Mouse (Mus musculus): Measurements from ENCODE around the gene Krt20. TPM values are rescaled to one million over a fixed set of nuclear protein-coding genes. Genes with fewer than 3 reads are reported as not detected.

Krt20 gene
- polyA plus RNA-seq, 1 experiment from 2014 or later = not detected

DNA sequence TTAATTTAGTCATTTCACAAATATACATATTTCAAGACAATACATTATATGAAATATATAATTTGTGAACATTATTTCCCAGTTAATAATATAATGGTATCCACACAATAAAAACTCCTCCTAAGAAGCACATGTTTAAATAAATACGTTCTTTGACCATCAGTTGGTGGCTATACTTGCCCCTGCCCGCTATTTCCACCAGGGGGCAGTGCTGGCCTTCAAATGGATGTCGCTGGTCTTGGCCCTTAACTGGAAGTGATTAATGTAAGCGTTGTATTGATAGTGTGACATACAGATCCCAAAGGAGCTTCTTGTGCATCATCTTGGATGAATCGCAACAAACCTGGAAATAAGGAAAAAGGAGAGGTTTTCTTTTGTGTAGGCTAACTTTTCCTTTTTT is 58.4 kb downstream of the Krt20 start:
- no peak overlapping the region for H3K27ac ChIP-seq
- H3K9ac ChIP-seq (replicated peaks) = no peak overlapping the region
- no peak overlapping the region for H3K4me3 ChIP-seq (replicated peaks)
- H3K36me3 ChIP-seq = no peaks in the 10 kb centered on the region
- no peak for ATAC-seq
- no peaks in the 10 kb centered on the region for H3K4me1 ChIP-seq (replicated peaks)
- H3K4me2 ChIP-seq (replicated peaks) = no peak overlapping the region
- H3K9me3 ChIP-seq = no peaks in the 10 kb centered on the region
- H3K27me3 ChIP-seq = peaks cover 31% of the 10 kb centered on the region
- WGBS = 20% methylated on average over 5 of the region's 5 CpGs

Other genes starting within 250 kb of the Krt20 start
- 370 and 402 TPM in 2 replicates for gene Smarce1, start 207.1 kb downstream of the Krt20 start, polyA plus RNA-seq (2015; fragmentation: Nextera tagmentation; extraction: Ambion mirVana)
- gene Krt222, start 194.1 kb downstream of the Krt20 start, polyA plus RNA-seq (2015; fragmentation: Nextera tagmentation; extraction: Ambion mirVana) = 2.4 TPM in 2 replicates
- not detected in 2 replicates for gene Krt24, start 152.9 kb downstream of the Krt20 start, polyA plus RNA-seq (2015; fragmentation: Nextera tagmentation; extraction: Ambion mirVana)
- 0.17 TPM in 1 of 2 replicates, not detected in the other for gene Krt25, start 115.2 kb downstream of the Krt20 start, polyA plus RNA-seq (2015; fragmentation: Nextera tagmentation; extraction: Ambion mirVana)
- 0.30 and 0.39 TPM in 2 replicates for gene Krt26, start 100.2 kb downstream of the Krt20 start, polyA plus RNA-seq (2015; fragmentation: Nextera tagmentation; extraction: Ambion mirVana)
- gene Krt27, start 87.0 kb downstream of the Krt20 start, polyA plus RNA-seq (2015; fragmentation: Nextera tagmentation; extraction: Ambion mirVana) = not detected in 2 replicates
- gene Krt28, start 63.2 kb downstream of the Krt20 start, polyA plus RNA-seq (2015; fragmentation: Nextera tagmentation; extraction: Ambion mirVana) = 0.15 and 0.22 TPM in 2 replicates
- gene Krt10, start 48.8 kb downstream of the Krt20 start, polyA plus RNA-seq (2015; fragmentation: Nextera tagmentation; extraction: Ambion mirVana) = 36.3 and 36.8 TPM in 2 replicates
- gene Krt12, start 15.9 kb downstream of the Krt20 start, polyA plus RNA-seq (2015; fragmentation: Nextera tagmentation; extraction: Ambion mirVana) = 0.13 TPM in 1 of 2 replicates, not detected in the other
- not detected in 2 replicates for gene Krt23, start 55.0 kb upstream of the Krt20 start, polyA plus RNA-seq (2015; fragmentation: Nextera tagmentation; extraction: Ambion mirVana)
- not detected in 2 replicates for gene Krt39, start 83.2 kb upstream of the Krt20 start, polyA plus RNA-seq (2015; fragmentation: Nextera tagmentation; extraction: Ambion mirVana)
- gene Krt40, start 105.0 kb upstream of the Krt20 start, polyA plus RNA-seq (2015; fragmentation: Nextera tagmentation; extraction: Ambion mirVana) = not detected in 2 replicates
- not detected in 2 replicates for gene Krtap3-3, start 112.7 kb upstream of the Krt20 start, polyA plus RNA-seq (2015; fragmentation: Nextera tagmentation; extraction: Ambion mirVana)
- not detected in 2 replicates for gene Krtap3-2, start 118.7 kb upstream of the Krt20 start, polyA plus RNA-seq (2015; fragmentation: Nextera tagmentation; extraction: Ambion mirVana)
- not detected in 2 replicates for gene Gm11939, start 121.3 kb upstream of the Krt20 start, polyA plus RNA-seq (2015; fragmentation: Nextera tagmentation; extraction: Ambion mirVana)
- not detected in 2 replicates for gene Krtap3-1, start 128.5 kb upstream of the Krt20 start, polyA plus RNA-seq (2015; fragmentation: Nextera tagmentation; extraction: Ambion mirVana)
- not detected in 2 replicates for gene Krtap1-5, start 142.9 kb upstream of the Krt20 start, polyA plus RNA-seq (2015; fragmentation: Nextera tagmentation; extraction: Ambion mirVana)
- gene Krtap1-4, start 145.5 kb upstream of the Krt20 start, polyA plus RNA-seq (2015; fragmentation: Nextera tagmentation; extraction: Ambion mirVana) = not detected in 2 replicates
- gene Krtap1-3, start 153.2 kb upstream of the Krt20 start, polyA plus RNA-seq (2015; fragmentation: Nextera tagmentation; extraction: Ambion mirVana) = not detected in 2 replicates
- gene Krtap9-3, start 160.0 kb upstream of the Krt20 start, polyA plus RNA-seq (2015; fragmentation: Nextera tagmentation; extraction: Ambion mirVana) = not detected in 2 replicates
- not detected in 2 replicates for gene Gm11938, start 165.2 kb upstream of the Krt20 start, polyA plus RNA-seq (2015; fragmentation: Nextera tagmentation; extraction: Ambion mirVana)
- gene Gm11937, start 172.0 kb upstream of the Krt20 start, polyA plus RNA-seq (2015; fragmentation: Nextera tagmentation; extraction: Ambion mirVana) = not detected in 2 replicates
- gene Krtap2-4, start 176.7 kb upstream of the Krt20 start, polyA plus RNA-seq (2015; fragmentation: Nextera tagmentation; extraction: Ambion mirVana) = not detected in 2 replicates
- gene Gm11562, start 182.3 kb upstream of the Krt20 start, polyA plus RNA-seq (2015; fragmentation: Nextera tagmentation; extraction: Ambion mirVana) = not detected in 2 replicates
- not detected in 2 replicates for gene Krtap4-1, start 190.1 kb upstream of the Krt20 start, polyA plus RNA-seq (2015; fragmentation: Nextera tagmentation; extraction: Ambion mirVana)
- gene Krtap4-2, start 196.9 kb upstream of the Krt20 start, polyA plus RNA-seq (2015; fragmentation: Nextera tagmentation; extraction: Ambion mirVana) = not detected in 2 replicates
- not detected in 2 replicates for gene Krtap4-7, start 205.9 kb upstream of the Krt20 start, polyA plus RNA-seq (2015; fragmentation: Nextera tagmentation; extraction: Ambion mirVana)
- not detected in 2 replicates for gene Gm11555, start 212.1 kb upstream of the Krt20 start, polyA plus RNA-seq (2015; fragmentation: Nextera tagmentation; extraction: Ambion mirVana)
- not detected in 2 replicates for gene Gm11563, start 220.8 kb upstream of the Krt20 start, polyA plus RNA-seq (2015; fragmentation: Nextera tagmentation; extraction: Ambion mirVana)
- not detected in 2 replicates for gene Krtap4-6, start 227.8 kb upstream of the Krt20 start, polyA plus RNA-seq (2015; fragmentation: Nextera tagmentation; extraction: Ambion mirVana)